Mouse (Mus musculus): ENCODE measurements around the gene Nav2. TPM values are rescaled to one million over a fixed set of nuclear protein-coding genes. Genes with fewer than 3 reads are reported as not detected.

The Nav2 gene
- polyA plus RNA-seq, 1 experiment from 2014 or later = 34.2 TPM

DNA sequence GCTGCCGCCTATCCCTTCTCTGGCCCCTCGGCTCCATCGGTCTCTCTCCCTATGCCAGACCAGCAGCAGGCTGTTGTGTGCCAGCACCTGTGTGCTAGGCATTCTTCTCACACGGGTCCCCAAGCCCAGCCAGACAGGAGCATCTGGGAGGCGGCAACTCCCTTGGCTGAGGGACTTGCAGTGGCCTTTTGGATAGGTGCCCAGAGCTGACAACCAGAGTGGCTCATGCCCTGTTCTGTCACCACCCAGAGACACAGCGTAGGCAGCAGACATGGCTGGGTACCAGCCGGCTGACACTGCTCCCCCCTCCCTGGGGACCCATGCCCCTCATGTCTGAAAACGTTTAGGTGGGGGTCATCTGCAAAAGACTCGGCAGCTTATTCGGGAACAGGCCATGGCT is 146.8 kb downstream of the Nav2 start:
- H3K4me2 ChIP-seq (ENCODE audit: low read depth, low read length) = peak overlapping the region; percentile 29; the same call in 1 of the 2 replicates

GRCm38 (mm10) chr7:49058304-49059012 is 149.9 kb downstream of the Nav2 start:
- no peak overlapping the region for H3K27ac ChIP-seq (ENCODE audit: low read length)
- no peak overlapping the region for H3K4me3 ChIP-seq (ENCODE audit: low read length)
- 67% methylated on average over 8 of the region's 8 CpGs for WGBS
- no peaks in the 10 kb centered on the region for H3K36me3 ChIP-seq (ENCODE audit: control insufficient read depth, insufficient read depth)
- no peak for ATAC-seq (replicated peaks; ENCODE audit: extremely low read depth, insufficient read depth, low FRiP score)
- H3K9ac ChIP-seq (ENCODE audit: low read length) = no peak overlapping the region
- peaks cover 6% of the 10 kb centered on the region for H3K4me1 ChIP-seq (ENCODE audit: control insufficient read depth, insufficient read depth, low read length)
- no peaks in the 10 kb centered on the region for H3K9me3 ChIP-seq (replicated peaks; ENCODE audit: control insufficient read depth, low read length)
- no peak overlapping the region for H3K4me2 ChIP-seq (ENCODE audit: low read depth, low read length)
- H3K27me3 ChIP-seq (ENCODE audit: control insufficient read depth, insufficient read depth, low read length) = no peaks in the 10 kb centered on the region

More for the DNA sequence above, 146.8 kb downstream of the Nav2 start:
- Histone ChIP-seq H3K4me3 (ENCODE audit: low read length) (no peak overlapping the region), H3K27me3 (ENCODE audit: control insufficient read depth, insufficient read depth, low read length) (no peaks in the 10 kb centered on the region), H3K9ac (ENCODE audit: low read length) (no peak overlapping the region), H3K36me3 (ENCODE audit: control insufficient read depth, insufficient read depth) (no peaks in the 10 kb centered on the region), H3K27ac (ENCODE audit: low read length) (no peak overlapping the region), H3K4me1 (ENCODE audit: control insufficient read depth, insufficient read depth, low read length) (peaks cover 3% of the 10 kb centered on the region; the same call in 1 of the 2 replicates), H3K9me3 (replicated peaks; ENCODE audit: control insufficient read depth, low read length) (no peaks in the 10 kb centered on the region)
- peak; percentile 80 for ATAC-seq (replicated peaks; ENCODE audit: extremely low read depth, insufficient read depth, low FRiP score)
- WGBS = 53% methylated on average over 10 of the region's 10 CpGs

DNA sequence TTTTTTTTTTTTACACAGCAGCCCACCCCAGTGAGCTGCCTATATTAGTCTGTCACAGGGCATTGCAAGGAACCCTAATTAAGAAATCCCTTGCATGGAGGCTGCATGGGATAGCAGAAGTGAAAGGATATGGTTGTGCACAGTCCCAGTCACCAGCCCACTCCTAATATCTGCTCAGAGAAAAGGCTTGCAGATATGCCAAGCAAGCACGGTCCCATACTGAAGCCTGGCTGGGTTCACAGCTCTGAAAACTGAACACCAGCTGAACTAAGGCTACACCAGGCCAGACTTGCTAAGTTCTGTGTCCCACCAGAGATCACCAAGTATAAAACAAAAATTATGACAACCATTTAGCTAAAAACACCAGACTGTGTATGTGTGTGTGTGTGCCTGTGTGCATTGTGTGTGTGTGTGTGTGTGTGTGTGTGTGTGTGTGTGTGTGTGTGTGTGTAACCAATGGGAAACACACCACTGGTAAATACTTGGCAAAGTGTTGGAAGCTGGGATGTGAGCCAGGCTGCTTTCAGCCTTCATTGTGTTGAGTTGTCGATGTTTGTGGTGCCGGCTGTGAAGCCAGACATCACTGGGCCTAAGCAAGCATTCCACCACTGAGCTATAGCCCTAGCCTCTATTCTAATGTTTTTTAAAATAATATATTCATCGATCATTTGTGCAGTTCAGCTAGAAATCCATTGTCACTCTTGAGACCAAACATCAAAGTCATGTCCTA is 156.4 kb downstream of the Nav2 start:
- Histone ChIP-seq H3K27me3 (ENCODE audit: control insufficient read depth, insufficient read depth, low read length) (no peaks in the 10 kb centered on the region), H3K4me3 (ENCODE audit: low read length) (no peak overlapping the region), H3K9ac (ENCODE audit: low read length) (no peak overlapping the region), H3K4me1 (ENCODE audit: control insufficient read depth, insufficient read depth, low read length) (peaks cover 17% of the 10 kb centered on the region), H3K36me3 (ENCODE audit: control insufficient read depth, insufficient read depth) (no peaks in the 10 kb centered on the region), H3K9me3 (replicated peaks; ENCODE audit: control insufficient read depth, low read length) (no peaks in the 10 kb centered on the region), H3K4me2 (ENCODE audit: low read depth, low read length) (no peak overlapping the region), H3K27ac (ENCODE audit: low read length) (peak overlapping the region; percentile 55)
- 39% methylated on average over 4 of the region's 4 CpGs for WGBS
- ATAC-seq (replicated peaks; ENCODE audit: extremely low read depth, insufficient read depth, low FRiP score) = peak; percentile 65

DNA sequence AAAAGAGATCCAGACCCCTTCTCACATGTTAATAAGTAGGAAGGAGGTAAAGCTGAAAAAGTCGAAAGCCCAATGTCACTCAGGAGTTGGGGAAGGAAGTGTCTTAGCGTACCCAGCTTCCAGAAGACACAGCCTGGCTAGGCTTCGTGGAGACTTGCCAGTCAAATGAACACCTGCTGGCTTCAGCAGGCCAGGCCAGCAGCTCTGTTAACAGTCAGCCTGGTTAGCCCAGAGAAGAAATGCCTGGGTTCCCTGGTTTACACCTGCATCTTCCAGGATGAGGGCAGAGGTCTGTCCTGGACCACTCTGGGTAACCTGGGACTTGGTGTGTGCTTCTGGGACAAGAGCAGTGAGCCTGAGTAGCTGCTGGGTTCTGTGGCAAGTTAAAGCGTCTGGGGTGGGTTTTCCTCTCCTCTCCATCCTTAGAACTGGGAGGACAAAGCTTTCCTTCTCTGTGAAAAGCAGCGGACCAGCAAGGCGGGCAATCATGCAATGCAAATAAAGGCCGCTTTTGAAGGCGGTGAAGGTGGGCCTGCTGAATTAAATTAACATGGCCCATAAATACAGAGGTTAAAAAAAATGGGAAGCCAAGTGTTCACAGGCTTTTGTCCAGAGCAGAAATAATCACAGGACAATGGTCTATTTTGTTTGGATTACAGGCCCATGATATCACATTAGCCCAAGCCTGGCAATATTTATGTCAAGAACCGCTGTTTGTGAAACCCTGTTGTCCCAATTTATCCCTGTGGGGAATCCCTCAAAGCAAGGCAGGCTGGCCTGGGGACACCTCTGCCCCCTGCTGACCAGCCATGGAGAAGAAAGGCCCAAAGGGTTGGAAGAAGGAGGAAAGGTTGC is 157.3 kb downstream of the Nav2 start:
- ATAC-seq (replicated peaks; ENCODE audit: extremely low read depth, insufficient read depth, low FRiP score) = no peak
- no peaks in the 10 kb centered on the region for H3K9me3 ChIP-seq (replicated peaks; ENCODE audit: control insufficient read depth, low read length)
- peak overlapping the region; percentile 55 for H3K27ac ChIP-seq (ENCODE audit: low read length)
- peaks cover 17% of the 10 kb centered on the region for H3K4me1 ChIP-seq (ENCODE audit: control insufficient read depth, insufficient read depth, low read length)
- no peak overlapping the region for H3K9ac ChIP-seq (ENCODE audit: low read length)
- H3K4me2 ChIP-seq (ENCODE audit: low read depth, low read length) = no peak overlapping the region
- no peak overlapping the region for H3K4me3 ChIP-seq (ENCODE audit: low read length)
- H3K27me3 ChIP-seq (ENCODE audit: control insufficient read depth, insufficient read depth, low read length) = no peaks in the 10 kb centered on the region
- WGBS = 77% methylated on average over 9 of the region's 9 CpGs
- no peaks in the 10 kb centered on the region for H3K36me3 ChIP-seq (ENCODE audit: control insufficient read depth, insufficient read depth)

DNA sequence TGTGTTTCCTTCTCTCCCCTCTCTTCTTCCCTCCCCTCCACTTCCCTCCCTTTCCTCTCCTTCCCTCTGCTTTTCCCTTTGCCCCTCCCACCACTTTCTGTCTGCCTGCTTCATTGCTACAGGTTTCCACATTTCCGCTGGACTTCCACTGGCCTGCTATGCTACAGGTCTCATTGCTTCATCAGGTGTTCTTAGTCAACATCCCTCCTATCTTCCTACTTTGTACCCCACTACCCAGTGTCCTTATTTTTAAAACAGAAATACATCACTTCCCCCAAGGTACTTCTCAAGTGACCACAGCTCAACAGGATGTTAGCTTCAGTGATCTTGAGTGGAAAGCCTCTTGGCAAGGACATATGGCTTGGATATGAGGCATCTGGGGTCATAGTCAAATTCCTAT is 158.3 kb downstream of the Nav2 start:
- H3K36me3 ChIP-seq (ENCODE audit: control insufficient read depth, insufficient read depth) = no peaks in the 10 kb centered on the region
- no peak overlapping the region for H3K27ac ChIP-seq (ENCODE audit: low read length)
- no peak overlapping the region for H3K4me2 ChIP-seq (ENCODE audit: low read depth, low read length)
- H3K4me3 ChIP-seq (ENCODE audit: low read length) = no peak overlapping the region
- H3K4me1 ChIP-seq (ENCODE audit: control insufficient read depth, insufficient read depth, low read length) = peaks cover 15% of the 10 kb centered on the region
- 96% methylated on average over 1 of the region's 1 CpGs for WGBS
- H3K9me3 ChIP-seq (replicated peaks; ENCODE audit: control insufficient read depth, low read length) = no peaks in the 10 kb centered on the region
- ATAC-seq (replicated peaks; ENCODE audit: extremely low read depth, insufficient read depth, low FRiP score) = no peak
- no peaks in the 10 kb centered on the region for H3K27me3 ChIP-seq (ENCODE audit: control insufficient read depth, insufficient read depth, low read length)
- H3K9ac ChIP-seq (ENCODE audit: low read length) = no peak overlapping the region

DNA sequence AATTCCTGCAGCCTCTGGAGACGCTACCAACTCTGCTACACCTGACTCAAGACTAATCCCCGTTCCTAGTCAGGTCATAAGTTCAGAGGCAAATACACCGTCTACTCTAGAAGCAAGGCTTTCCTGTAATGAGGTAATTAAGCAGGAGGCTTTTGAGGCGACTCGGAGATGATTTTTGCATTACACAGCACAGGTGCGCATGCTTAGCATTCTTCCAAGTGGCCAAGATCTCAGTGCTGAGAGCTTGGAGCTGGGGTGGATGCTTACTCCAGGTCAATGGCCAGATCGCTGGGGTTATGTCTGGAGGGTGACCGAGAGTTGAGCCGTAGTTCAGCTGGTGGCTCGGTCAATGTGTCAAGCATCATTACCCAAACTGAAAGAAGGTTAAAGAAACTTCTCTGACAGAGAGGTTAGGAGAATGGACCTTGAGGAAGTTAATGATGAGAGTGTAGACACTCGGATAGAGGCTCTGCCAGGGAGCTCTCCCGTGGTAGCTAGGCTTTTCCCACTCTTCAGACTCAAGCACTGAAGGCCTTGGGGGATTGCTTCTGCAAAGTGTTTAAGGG is 161.0 kb downstream of the Nav2 start:
- no peak overlapping the region for H3K4me3 ChIP-seq (ENCODE audit: low read length)
- no peak overlapping the region for H3K27ac ChIP-seq (ENCODE audit: low read length)
- 68% methylated on average over 12 of the region's 12 CpGs for WGBS
- no peaks in the 10 kb centered on the region for H3K27me3 ChIP-seq (ENCODE audit: control insufficient read depth, insufficient read depth, low read length)
- H3K9me3 ChIP-seq (replicated peaks; ENCODE audit: control insufficient read depth, low read length) = no peaks in the 10 kb centered on the region
- no peak overlapping the region for H3K4me2 ChIP-seq (ENCODE audit: low read depth, low read length)
- no peak for ATAC-seq (replicated peaks; ENCODE audit: extremely low read depth, insufficient read depth, low FRiP score)
- no peak overlapping the region for H3K9ac ChIP-seq (ENCODE audit: low read length)
- H3K36me3 ChIP-seq (ENCODE audit: control insufficient read depth, insufficient read depth) = no peaks in the 10 kb centered on the region
- H3K4me1 ChIP-seq (ENCODE audit: control insufficient read depth, insufficient read depth, low read length) = peaks cover 16% of the 10 kb centered on the region

GRCm38 (mm10) chr7:49070621-49071020 is 162.1 kb downstream of the Nav2 start:
- Histone ChIP-seq H3K9me3 (replicated peaks; ENCODE audit: control insufficient read depth, low read length) (no peaks in the 10 kb centered on the region), H3K4me1 (ENCODE audit: control insufficient read depth, insufficient read depth, low read length) (peaks cover 7% of the 10 kb centered on the region), H3K4me3 (ENCODE audit: low read length) (no peak overlapping the region), H3K4me2 (ENCODE audit: low read depth, low read length) (no peak overlapping the region), H3K27ac (ENCODE audit: low read length) (no peak overlapping the region), H3K36me3 (ENCODE audit: control insufficient read depth, insufficient read depth) (no peaks in the 10 kb centered on the region), H3K9ac (ENCODE audit: low read length) (no peak overlapping the region), H3K27me3 (ENCODE audit: control insufficient read depth, insufficient read depth, low read length) (no peaks in the 10 kb centered on the region)
- WGBS = 57% methylated on average over 1 of the region's 1 CpGs
- ATAC-seq (replicated peaks; ENCODE audit: extremely low read depth, insufficient read depth, low FRiP score) = no peak

DNA sequence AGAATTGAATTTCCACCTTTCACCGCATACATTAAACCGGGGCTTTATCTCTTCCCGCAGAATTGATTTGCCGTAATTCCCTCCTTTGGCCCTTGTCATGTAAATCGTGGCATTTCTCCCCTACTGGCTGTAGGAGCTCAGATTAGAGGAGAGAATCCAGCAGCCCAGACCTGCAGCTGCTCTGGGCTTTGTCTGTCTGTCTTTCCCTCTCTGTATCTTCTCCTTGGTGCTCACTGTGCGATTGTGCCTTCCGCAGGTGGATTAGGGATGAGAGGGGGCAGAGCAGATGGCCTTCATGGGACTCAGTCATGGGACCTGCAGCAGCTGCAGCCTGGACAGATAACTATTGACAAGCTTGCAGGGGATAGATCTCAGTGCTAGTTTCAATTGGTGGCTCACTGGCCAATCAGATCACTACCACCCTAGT is 162.6 kb downstream of the Nav2 start:
- Histone ChIP-seq H3K4me1 (ENCODE audit: control insufficient read depth, insufficient read depth, low read length) (peaks cover 6% of the 10 kb centered on the region; the same call in 1 of the 2 replicates), H3K27ac (ENCODE audit: low read length) (no peak overlapping the region)
- WGBS = 35% methylated on average over 7 of the region's 7 CpGs

More for the DNA sequence above, 162.6 kb downstream of the Nav2 start:
- Histone ChIP-seq H3K4me3 (ENCODE audit: low read length) (no peak overlapping the region), H3K27me3 (ENCODE audit: control insufficient read depth, insufficient read depth, low read length) (no peaks in the 10 kb centered on the region), H3K36me3 (ENCODE audit: control insufficient read depth, insufficient read depth) (no peaks in the 10 kb centered on the region), H3K9ac (ENCODE audit: low read length) (no peak overlapping the region), H3K4me2 (ENCODE audit: low read depth, low read length) (no peak overlapping the region), H3K9me3 (replicated peaks; ENCODE audit: control insufficient read depth, low read length) (no peaks in the 10 kb centered on the region)
- 0 out of 2 replicates have a peak, but pooled peaks have one; percentile 11 for ATAC-seq (replicated peaks; ENCODE audit: extremely low read depth, insufficient read depth, low FRiP score)

Measured in heart, embryonic 16.5 days (tissue).